Mouse (Mus musculus) liver, adult 2 months (tissue): Measurements from ENCODE around the gene Gpc1. TPM values are rescaled to one million over a fixed set of nuclear protein-coding genes. Genes with fewer than 3 reads are reported as not detected.

Experiments
- DNase-seq: peaks from one replicate; pipeline ENCODE4 v3.0.0-alpha.2; 2011; ENCODE audit warnings: low read depth, low spot score; ENCODE audit errors: extremely low read depth
- H3K27ac ChIP-seq: fragments of 200-500 bp; replicated peaks from 2 replicates; pipeline ENCODE4 v1.5.1; 2012; ENCODE audit warnings: low read depth, mild to moderate bottlenecking, control low read depth, inconsistent platforms, low read length; ENCODE audit not compliant: insufficient read depth
- H3K27me3 ChIP-seq: fragments of 200-500 bp; 2 replicates; pipeline ENCODE4 v1.6.1; 2012; ENCODE audit warnings: mild to moderate bottlenecking, moderate library complexity, low read length, inconsistent platforms; ENCODE audit not compliant: control insufficient read depth, insufficient read depth
- H3K36me3 ChIP-seq: fragments of 200-500 bp; 2 replicates; pipeline ENCODE4 v1.6.1; 2012; ENCODE audit warnings: low read length, inconsistent platforms; ENCODE audit not compliant: control insufficient read depth, insufficient read depth
- H3K4me1 ChIP-seq: fragments of 200-500 bp; 2 replicates; pipeline ENCODE4 v1.6.1; 2011; ENCODE audit warnings: low read length; ENCODE audit not compliant: control insufficient read depth, insufficient read depth
- H3K4me3 ChIP-seq: fragments of 200-500 bp; 2 replicates; pipeline ENCODE4 v1.5.1; 2011; ENCODE audit warnings: low read depth, mild to moderate bottlenecking, control low read depth, low read length, moderate library complexity; ENCODE audit not compliant: insufficient read depth
- H3K79me2 ChIP-seq: fragments of 200-500 bp; 2 replicates; pipeline ENCODE4 v1.6.1; 2012; ENCODE audit warnings: inconsistent platforms, mild to moderate bottlenecking, low read length, moderate library complexity; ENCODE audit not compliant: control insufficient read depth, insufficient read depth
- H3K9ac ChIP-seq: fragments of 200-500 bp; 2 replicates; pipeline ENCODE4 v1.6.1; 2012; ENCODE audit warnings: low read depth, mild to moderate bottlenecking, control low read depth, inconsistent platforms, low read length
- CTCF ChIP-seq: fragments of 200-500 bp; IDR thresholded peaks from 2 replicates; pipeline ENCODE4 v1.5.1; 2011; ENCODE audit warnings: low read depth, low read length, control low read depth
- POLR2A ChIP-seq: fragments of 200-500 bp; IDR thresholded peaks from 2 replicates; pipeline ENCODE4 v1.6.1; 2011; ENCODE audit warnings: low read length, control low read depth; ENCODE audit not compliant: insufficient read depth; ENCODE audit errors: extremely low read depth
- WGBS: fragments of 180-500 bp; shearing (Covaris S2); methylation state at CpG from one replicate; pipeline ENCODE4 v1.1.7; 2018; 5-methylcytosine and 5-hydroxymethylcytosine counted together
- polyA plus RNA-seq: library from polyadenylated mRNA; depleted of rRNA; stranded (reverse); fragments of >200 nt; gene quantifications from 2 replicates; pipeline ENCODE4 v1.2.3, GENCODE M21; 2012
- total RNA-seq: library from RNA; depleted of rRNA; stranded (reverse); fragments of >200 nt; gene quantifications from 2 replicates; pipeline ENCODE4 v1.2.3, GENCODE M21; 2014

Gene Gpc1
- total and polyA plus RNA-seq, 2 experiments = 0.92 to 2.1 TPM

DNA sequence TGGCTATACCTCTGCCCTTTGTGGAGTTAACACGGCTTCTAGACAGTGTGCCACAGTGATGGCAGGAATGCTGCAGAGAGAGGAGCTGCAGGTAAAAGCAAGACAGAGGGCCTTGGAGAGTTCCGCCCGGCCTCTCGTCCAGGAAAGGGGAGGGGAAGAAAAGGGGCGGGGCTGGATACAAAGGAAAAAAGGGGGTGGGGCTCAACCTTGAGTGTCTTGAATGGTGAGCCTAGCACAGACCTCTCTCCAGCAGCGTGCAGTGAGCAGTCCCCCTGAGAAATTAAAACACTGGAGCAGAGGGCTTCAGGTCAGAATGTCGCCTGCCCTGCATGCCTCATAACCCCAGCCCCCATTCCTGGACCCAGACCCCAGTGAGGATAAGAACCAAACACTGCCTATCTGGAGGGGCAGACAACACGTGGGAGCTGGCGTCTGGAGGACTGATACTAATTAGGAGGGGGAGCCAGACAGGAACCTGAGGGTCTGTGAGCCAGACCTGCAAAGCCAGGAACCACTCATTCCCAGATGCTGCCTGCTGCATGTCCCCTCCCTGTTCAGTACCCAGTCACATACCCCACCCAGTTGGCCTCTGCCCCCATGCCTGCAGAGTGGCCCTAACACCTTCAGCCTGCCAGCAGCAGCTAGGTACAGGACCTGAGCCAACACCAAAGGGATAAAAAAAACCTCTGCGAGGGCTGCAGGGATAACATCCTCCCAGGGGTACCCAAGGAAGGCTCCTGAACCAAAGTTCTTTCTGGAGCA is 40.2 kb upstream of the Gpc1 start:
- 16% methylated on average over 10 of the region's 10 CpGs for WGBS
- Histone ChIP-seq H3K4me3 (no peak overlapping the region), H3K4me1 (no peaks in the 10 kb centered on the region), H3K9ac (no peak overlapping the region), H3K79me2 (no peaks in the 10 kb centered on the region), H3K36me3 (no peaks in the 10 kb centered on the region), H3K27me3 (no peaks in the 10 kb centered on the region), H3K27ac (no peak overlapping the region)
- TF ChIP-seq CTCF = no peak
- no peak for DNase-seq

DNA sequence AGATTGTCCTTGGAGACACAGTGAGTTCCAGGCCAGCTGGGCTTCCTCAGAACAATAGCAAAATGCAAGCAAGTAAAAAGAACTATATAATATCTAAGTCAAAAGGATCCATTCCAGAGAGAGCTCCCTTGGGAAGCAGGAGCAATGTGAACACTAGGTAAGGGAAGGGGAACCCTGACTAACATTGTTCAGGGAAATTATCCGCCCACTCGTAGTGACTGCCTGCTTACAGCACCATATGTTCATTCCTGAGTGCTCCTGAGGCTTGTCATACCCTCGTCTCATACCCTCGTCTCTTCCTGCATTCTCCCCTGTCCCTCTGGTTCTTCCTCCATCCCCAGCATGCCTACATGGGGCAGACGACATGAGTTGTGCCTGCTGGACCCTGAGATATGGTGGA is 37.7 kb upstream of the Gpc1 start:
- no peak overlapping the region for H3K4me3 ChIP-seq
- no peak overlapping the region for H3K9ac ChIP-seq
- no peaks in the 10 kb centered on the region for H3K27me3 ChIP-seq
- no peaks in the 10 kb centered on the region for H3K79me2 ChIP-seq
- TF ChIP-seq CTCF = no peak
- TF ChIP-seq POLR2A = no peak
- 70% methylated on average over 5 of the region's 5 CpGs for WGBS
- no peak overlapping the region for H3K27ac ChIP-seq
- no peak for DNase-seq
- H3K36me3 ChIP-seq = no peaks in the 10 kb centered on the region
- no peaks in the 10 kb centered on the region for H3K4me1 ChIP-seq

DNA sequence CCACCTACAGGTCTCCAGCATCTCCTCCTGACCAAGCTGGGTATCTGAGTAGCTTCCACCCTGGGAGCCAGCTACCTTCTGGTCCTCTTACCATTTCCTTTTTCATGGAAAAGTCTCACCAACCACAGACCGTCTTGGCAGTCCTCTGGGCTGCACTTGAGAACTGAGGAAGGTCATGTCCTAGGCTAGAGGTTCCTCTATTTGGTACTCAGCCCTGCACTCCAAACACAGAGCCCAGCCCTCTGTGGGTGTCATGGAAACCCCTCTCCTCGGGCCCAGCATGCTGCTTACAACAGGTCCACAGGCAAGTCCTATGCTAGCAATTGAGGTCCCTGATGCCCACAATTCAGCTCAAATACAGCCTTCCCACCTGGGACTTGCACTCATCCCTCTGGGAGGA is 33.0 kb upstream of the Gpc1 start:
- H3K36me3 ChIP-seq = no peaks in the 10 kb centered on the region
- no peak overlapping the region for H3K9ac ChIP-seq
- DNase-seq = no peak
- H3K27me3 ChIP-seq = no peaks in the 10 kb centered on the region
- no peak overlapping the region for H3K4me3 ChIP-seq
- H3K27ac ChIP-seq = no peak overlapping the region
- H3K4me1 ChIP-seq = no peaks in the 10 kb centered on the region
- H3K79me2 ChIP-seq = no peaks in the 10 kb centered on the region
- TF ChIP-seq CTCF (no peak), POLR2A (no peak)
- WGBS = 62% methylated on average over 2 of the region's 2 CpGs

DNA sequence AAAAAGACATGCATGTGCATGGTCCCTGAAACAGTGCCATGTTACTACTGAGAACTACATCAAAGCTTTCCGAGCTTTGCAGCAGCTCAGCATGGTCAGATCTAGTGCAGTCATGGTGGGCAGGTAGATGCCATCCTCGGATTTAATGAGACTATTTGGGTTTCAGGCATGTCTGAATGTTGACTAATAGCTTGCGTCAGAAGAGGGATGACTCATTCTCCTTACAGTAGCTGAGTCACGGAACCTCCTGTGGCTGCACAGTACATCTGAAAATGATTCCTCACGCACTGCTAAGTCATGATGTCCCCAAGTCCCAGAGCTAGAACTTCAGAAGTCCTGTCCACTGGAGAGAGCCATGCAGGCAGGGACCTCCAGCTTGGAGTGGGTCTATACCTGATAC is 31.8 kb upstream of the Gpc1 start:
- Histone ChIP-seq H3K4me3 (no peak overlapping the region), H3K79me2 (no peaks in the 10 kb centered on the region), H3K27me3 (no peaks in the 10 kb centered on the region), H3K4me1 (no peaks in the 10 kb centered on the region), H3K9ac (no peak overlapping the region), H3K36me3 (no peaks in the 10 kb centered on the region), H3K27ac (no peak overlapping the region)
- 81% methylated on average over 5 of the region's 5 CpGs for WGBS
- DNase-seq = no peak
- TF ChIP-seq POLR2A (no peak), CTCF (no peak)

DNA sequence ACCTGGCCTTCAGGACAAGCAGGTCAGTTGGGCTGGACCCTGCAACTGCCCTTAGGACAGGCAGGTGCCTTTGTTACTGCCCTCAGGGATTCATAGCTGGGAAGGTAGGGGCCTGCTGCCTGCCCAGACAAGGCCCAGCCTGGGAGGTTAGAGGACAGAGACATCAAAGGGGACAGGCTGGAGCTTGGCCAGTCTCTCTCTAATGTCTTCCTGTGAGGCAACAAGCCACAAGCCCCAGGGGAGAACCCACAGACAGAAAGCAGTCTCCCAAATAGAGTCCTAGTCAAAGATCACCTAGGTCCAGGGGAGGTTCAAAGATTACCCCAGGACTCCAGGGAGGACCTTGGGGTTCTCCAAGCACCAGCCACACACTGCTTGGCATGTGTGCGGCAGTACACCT is 29.1 kb upstream of the Gpc1 start:
- TF ChIP-seq CTCF (no peak), POLR2A (no peak)
- Histone ChIP-seq H3K9ac (no peak overlapping the region), H3K27me3 (no peaks in the 10 kb centered on the region), H3K79me2 (no peaks in the 10 kb centered on the region), H3K4me3 (no peak overlapping the region), H3K4me1 (no peaks in the 10 kb centered on the region), H3K36me3 (no peaks in the 10 kb centered on the region), H3K27ac (no peak overlapping the region)
- no peak for DNase-seq
- WGBS = 96% methylated on average over 1 of the region's 1 CpGs

GRCm38 (mm10) chr1:92803376-92803775 is 28.1 kb upstream of the Gpc1 start:
- Histone ChIP-seq H3K27ac (no peak overlapping the region), H3K4me3 (no peak overlapping the region), H3K4me1 (no peaks in the 10 kb centered on the region), H3K27me3 (no peaks in the 10 kb centered on the region), H3K9ac (no peak overlapping the region), H3K79me2 (no peaks in the 10 kb centered on the region), H3K36me3 (no peaks in the 10 kb centered on the region)
- 72% methylated on average over 4 of the region's 4 CpGs for WGBS
- no peak for DNase-seq
- TF ChIP-seq POLR2A = no peak
- no peak for TF ChIP-seq CTCF
